Mouse (Mus musculus): ENCODE data around the gene Spag7.

DNA sequence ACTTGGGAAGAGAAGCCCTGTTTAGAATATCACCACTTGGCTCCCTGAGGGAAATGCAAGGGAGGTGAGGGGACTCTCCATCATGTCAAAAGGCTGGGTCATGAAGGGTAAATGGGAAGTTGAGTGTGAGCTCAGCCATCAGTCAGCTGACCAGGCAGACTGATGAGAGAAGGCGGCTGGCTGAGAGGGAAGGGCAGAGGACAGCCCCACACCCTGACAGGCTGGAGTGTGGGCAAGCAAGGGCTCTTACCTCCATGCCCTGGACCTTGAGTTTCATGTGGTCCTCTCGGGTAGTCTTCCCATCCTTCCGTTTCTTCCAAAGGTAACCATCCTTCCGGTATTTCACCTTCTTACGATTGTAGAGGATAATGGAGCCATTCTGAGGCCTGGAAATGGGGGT is 14.4 kb upstream of the Spag7 start:
- TF ChIP-seq CTCF (IDR thresholded peaks at IDR 0.05; ENCODE audit: extremely low read depth, insufficient read depth, insufficient read length, insufficient replicate concordance) = no peak
- no peak for TF ChIP-seq POLR2A (IDR thresholded peaks at IDR 0.05; ENCODE audit: low read depth, low read length)
